Mouse (Mus musculus) frontal cortex, postnatal 25 days (tissue): Measurements from ENCODE around the gene Diexf.

ENCODE experiments used
- DNase-seq, 2 experiments: peaks; one replicate each; pipeline ENCODE4 v3.0.0; 2022; ENCODE audit warnings: low spot score in 2 of 2

The Diexf gene

GRCm38 (mm10) chr1:193129786-193130455 lies at the start of gene Diexf:
TSS of gene Diexf (minus strand) at chr1:193130272.
- DNase-seq: peak; percentile 94

GRCm38 (mm10) chr1:193174143-193174733 lies 44.2 kb upstream of the Diexf start:
- DNase-seq: no peak

GRCm38 (mm10) chr1:193173810-193174129 lies 43.7 kb upstream of the Diexf start:
- DNase-seq: no peak

GRCm38 (mm10) chr1:193172991-193173809 lies 43.1 kb upstream of the Diexf start:
- peak; percentile 80 to 90 for DNase-seq

GRCm38 (mm10) chr1:193169856-193170255 lies 39.8 kb upstream of the Diexf start:
- no peak for DNase-seq

GRCm38 (mm10) chr1:193169228-193169627 lies 39.2 kb upstream of the Diexf start:
- DNase-seq: no peak

- no peak for DNase-seq
Measured at GRCm38 (mm10) chr1:193167746-193168145, 37.7 kb upstream of the Diexf start, which contains the start of gene A130010J15Rik. TSS of gene A130010J15Rik (plus strand) at chr1:193168046.

GRCm38 (mm10) chr1:193160317-193161032 lies 30.4 kb upstream of the Diexf start:
- no peak for DNase-seq

- no peak for DNase-seq
Measured at GRCm38 (mm10) chr1:193159613-193160012, 29.5 kb upstream of the Diexf start.

- DNase-seq: no peak
Measured at GRCm38 (mm10) chr1:193159163-193159562, 29.1 kb upstream of the Diexf start.

- no peak for DNase-seq
Measured at GRCm38 (mm10) chr1:193157111-193157492, 27.0 kb upstream of the Diexf start.

GRCm38 (mm10) chr1:193156316-193157110 lies 26.4 kb upstream of the Diexf start:
- no peak for DNase-seq

- no peak for DNase-seq
Measured at GRCm38 (mm10) chr1:193153561-193153960, 23.5 kb upstream of the Diexf start.

GRCm38 (mm10) chr1:193152872-193153271 lies 22.8 kb upstream of the Diexf start, which contains the start of gene Irf6:
TSS of gene Irf6 (plus strand) at chr1:193153111.
- no peak for DNase-seq

- DNase-seq: no peak
Measured at GRCm38 (mm10) chr1:193151134-193151533, 21.1 kb upstream of the Diexf start.

- DNase-seq: no peak
Measured at GRCm38 (mm10) chr1:193149231-193149630, 19.2 kb upstream of the Diexf start.

GRCm38 (mm10) chr1:193146416-193146815 lies 16.3 kb upstream of the Diexf start:
- no peak for DNase-seq

- DNase-seq: no peak
Measured at GRCm38 (mm10) chr1:193145101-193145500, 15.0 kb upstream of the Diexf start.

GRCm38 (mm10) chr1:193144516-193144915 lies 14.4 kb upstream of the Diexf start:
- no peak for DNase-seq

- DNase-seq: no peak
Measured at GRCm38 (mm10) chr1:193142517-193143062, 12.5 kb upstream of the Diexf start.

- no peak for DNase-seq
Measured at GRCm38 (mm10) chr1:193141118-193141517, 11.0 kb upstream of the Diexf start.
